Mouse (Mus musculus) cerebellum, adult 18-20 months (tissue): ENCODE results near the gene Zmynd10.

Source experiments
- DNase-seq, 2 experiments: peaks; one replicate each; pipeline ENCODE4 v3.0.0; 2021

Gene Zmynd10

GRCm38 (mm10) chr9:107547026-107547425 lies at the start of gene Zmynd10:
Gene Zmynd10, plus strand, starts transcription at chr9:107547298.
- DNase-seq: peak in 1 of 2 experiments; percentile 44

DNA sequence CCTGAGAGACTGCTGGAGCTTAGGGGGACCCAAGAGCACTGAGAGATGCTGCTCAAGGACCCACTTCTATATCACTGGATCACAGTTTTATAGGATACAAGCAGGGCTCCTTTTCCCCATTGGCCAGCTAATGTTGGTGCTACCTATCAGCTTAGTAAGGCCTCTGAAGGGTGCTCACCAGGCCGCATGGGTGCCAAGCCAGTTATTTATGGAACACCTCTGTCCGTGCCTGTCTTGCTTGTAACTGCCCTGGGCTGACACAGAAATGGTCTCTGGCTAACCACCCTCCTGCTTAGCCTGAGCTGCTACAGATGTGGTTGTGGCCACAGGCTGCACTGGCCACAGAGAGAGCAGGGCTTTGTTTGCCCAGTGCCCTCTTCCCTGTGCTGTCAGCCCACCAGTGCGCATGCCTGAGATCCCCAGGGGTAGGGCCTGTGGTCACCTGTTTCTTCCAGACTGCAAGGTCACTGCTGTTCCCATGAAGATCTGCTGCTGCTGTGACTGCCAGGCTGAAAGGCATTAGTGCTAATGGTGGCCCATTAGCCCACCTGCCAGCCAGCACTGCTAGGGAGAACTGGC lies 46.3 kb upstream of the Zmynd10 start:
- DNase-seq: no peak

- peak; percentile 76 to 81 for DNase-seq
Measured at GRCm38 (mm10) chr9:107502131-107502846, 44.8 kb upstream of the Zmynd10 start.

DNA sequence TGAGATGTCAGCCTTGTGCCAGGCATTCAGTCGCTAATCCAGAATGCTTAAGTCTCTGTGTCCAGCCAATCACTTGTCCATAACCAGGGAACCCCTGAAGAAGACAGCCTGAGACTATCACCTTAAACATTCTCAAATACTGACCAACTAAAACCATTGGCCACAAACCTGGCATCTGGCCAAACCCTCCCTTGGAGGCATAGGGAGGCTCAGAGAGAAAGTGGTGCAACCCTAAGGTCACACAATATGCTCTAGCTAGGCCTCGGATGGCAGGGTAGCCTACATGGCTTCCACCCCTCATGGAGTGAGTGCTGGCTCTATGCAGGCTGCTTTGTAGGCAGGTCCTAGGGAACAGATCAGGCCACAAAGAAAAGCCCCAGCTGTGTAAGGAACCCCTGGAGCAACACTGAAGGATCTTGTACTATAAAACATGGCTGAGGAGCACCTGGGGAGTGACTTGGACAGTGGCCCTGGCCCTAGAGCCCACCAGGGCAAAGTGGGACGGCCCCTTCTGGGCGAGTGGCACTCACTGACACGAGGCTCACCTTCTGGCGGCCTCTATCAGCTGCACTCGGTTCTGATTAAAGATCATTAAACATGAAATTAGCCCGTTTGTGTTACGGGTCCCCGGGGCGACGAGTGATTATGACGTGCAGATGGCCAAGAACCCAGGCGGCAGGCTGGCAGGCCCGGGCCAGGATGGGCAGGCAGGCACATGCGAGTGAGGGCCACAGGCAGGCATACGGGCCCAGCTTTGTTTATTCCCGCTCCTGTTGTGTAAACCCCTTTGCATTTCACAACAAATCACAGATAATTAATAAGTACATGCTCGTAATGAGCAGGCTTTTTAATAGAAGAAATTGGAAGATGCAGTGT lies 42.2 kb upstream of the Zmynd10 start:
- DNase-seq: peak; percentile 45 to 46

DNA sequence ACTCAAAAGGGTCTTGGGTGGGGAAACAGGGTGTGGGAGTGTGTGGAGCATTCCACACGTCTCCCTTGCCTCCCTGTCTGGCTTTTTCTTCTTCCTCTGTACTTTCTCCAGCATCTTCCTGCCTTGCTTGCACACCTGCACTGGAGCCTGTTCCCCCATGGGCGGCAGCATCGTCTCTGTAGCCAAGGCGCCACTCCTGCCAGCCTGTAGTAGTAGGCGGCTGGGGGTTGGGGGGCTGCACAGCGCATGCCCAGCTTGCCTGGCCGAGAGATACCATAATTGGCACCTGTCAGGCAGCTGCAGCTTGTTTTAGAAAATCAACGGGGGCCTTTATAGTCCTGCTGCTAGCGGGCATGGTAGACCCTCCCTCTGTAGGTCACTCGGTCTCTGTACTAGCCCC lies 38.8 kb upstream of the Zmynd10 start:
- DNase-seq: no peak

GRCm38 (mm10) chr9:107510384-107511100 lies 36.6 kb upstream of the Zmynd10 start:
- DNase-seq: no peak

GRCm38 (mm10) chr9:107511436-107511835 lies 35.7 kb upstream of the Zmynd10 start:
- DNase-seq: no peak

DNA sequence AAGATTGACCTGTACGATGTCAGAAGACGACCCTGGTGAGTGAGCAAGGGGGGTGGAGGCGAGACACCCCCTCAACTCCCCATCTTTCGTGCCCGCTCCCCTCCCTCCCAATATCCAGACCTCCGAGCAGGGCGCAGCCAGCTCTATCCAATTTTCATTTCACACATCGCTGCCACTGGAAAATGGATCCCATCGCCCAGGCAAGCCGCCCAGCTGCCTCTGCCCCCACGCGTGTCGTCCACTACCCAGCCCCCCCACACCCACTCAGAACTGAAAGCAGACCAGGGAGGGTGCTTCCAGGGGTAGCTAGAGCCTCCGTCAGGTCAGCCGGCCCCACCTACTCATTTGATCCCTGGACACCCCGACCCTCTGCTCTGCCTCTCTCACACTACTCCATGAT lies 34.8 kb upstream of the Zmynd10 start:
- no peak for DNase-seq

DNA sequence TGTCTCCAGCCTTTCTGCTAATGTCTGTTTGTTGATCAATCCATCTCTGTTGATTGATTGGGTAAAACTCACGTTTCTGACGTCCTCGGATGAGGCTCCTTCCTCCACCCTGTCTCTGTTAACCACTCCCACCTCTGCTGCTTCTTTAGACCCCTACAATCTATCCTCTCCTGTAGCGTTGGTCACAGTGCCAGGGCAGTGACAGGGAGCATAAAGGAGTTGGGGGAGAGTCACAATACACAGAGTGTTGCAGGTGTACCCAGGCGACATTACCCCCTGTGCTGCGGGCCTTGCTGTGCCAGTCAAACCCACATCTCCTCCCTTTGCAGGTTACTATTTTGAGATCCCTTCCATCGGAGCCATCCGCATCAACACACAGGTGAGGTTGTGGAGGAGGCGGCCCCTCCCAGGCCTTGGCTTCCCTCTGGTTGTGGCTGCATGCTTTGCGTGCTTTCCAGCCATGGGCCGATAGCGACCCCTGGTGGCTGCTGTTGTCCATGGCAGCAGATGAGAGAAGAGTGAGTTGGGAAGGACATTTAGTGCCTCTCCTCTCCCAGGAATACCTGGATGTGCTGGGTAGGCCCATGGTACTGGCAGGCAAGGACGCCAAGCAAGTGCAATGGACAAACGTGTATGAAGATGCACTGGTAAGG lies 32.7 kb upstream of the Zmynd10 start:
- DNase-seq: peak; percentile 88 to 94

DNA sequence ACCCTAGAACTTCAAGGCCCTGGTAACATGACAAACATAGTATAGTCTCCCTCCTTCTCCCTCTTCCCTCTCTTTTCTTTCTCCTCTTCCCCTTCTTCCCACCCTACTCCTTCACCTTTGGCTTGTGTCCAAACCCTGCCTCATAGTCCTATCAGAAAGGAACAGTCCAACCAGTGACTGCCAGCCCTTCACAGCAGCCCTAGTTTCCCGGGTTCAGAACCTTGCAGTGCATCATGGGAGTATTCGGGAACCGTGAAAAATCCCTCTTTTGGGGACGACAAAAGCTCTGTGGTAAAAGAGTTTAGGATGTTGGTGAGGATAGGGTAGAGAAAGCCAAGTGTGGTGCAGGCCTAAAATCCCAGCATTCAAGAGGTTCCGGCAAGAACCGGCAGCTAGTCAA lies 26.8 kb upstream of the Zmynd10 start:
- DNase-seq: no peak

DNA sequence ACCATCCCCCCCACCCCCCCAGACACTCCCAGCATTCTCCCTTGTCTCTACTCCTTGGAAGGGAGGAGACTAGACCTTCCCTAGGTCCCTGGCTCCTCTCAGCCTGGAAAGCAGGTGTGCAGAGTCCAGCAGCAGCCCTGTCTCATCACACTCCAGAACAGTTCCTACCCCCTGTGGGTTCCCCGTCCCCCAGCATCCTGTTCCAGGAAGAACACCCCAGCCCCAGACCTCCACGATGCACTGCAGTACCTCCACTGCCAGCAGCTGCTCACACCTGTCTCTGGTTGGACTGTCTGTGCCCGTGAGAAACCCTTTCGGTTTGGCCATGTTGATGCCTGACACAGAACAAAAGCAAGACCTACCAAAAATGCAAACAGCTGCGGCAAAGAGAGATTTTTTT lies 25.9 kb upstream of the Zmynd10 start:
- DNase-seq: no peak

- no peak for DNase-seq
Measured at GRCm38 (mm10) chr9:107521711-107522399, 25.2 kb upstream of the Zmynd10 start.

DNA sequence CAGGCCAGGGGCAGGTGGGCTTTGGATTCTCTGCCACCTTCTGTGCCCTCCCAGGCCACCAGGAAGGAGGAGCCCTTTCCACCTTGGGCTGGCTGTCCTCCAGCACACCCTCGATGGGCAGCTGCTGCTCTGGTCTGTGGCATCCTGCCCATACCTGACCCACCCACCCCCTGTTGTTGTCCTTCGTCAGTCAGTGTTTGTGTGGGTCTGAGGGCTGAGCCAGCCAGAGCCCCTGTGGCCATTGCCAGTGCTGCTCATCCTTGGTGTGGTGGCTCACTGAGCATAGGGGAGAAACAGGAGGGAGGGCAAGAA lies 24.7 kb upstream of the Zmynd10 start:
- DNase-seq: no peak

GRCm38 (mm10) chr9:107526198-107527026 lies 20.7 kb upstream of the Zmynd10 start:
- DNase-seq: no peak

DNA sequence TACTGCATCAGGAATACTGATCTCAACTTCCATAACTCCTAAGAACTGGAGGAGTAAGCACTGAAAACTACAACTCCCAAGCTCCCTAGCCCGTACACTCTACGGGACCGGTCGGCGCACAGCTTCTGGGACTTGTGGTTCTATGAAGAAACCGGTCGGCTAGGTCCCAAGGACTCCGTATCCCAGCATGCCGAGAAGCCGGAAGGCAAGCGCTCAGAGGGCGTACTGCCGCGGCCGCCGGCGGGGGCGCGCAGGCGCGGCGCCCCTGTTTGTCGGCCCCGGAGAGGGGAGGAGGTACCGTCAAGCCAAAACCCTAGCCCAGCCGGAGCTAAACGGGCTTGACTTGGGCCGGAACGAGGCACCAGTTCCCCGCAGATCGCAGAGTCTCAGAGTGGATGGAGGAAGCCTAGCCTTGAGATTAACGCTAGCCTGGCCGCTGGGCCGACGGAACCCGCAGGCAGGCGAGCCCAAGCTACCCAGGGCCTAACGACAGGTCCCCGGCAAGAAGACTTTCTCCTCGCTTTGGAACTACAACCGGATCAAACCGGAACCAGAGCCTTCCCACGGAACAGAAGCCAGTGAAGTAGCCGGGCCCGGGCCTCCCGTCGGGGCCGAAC lies 13.2 kb upstream of the Zmynd10 start, which contains the start of gene Tmem115:
Gene Tmem115, plus strand, starts transcription at position 155 of the 617 bp plus-strand sequence.
- DNase-seq: peak; percentile 90 to 97

GRCm38 (mm10) chr9:107534408-107535202 lies 12.5 kb upstream of the Zmynd10 start:
- DNase-seq: peak in 1 of 2 experiments; percentile 44

GRCm38 (mm10) chr9:107538231-107538630 lies 8.9 kb upstream of the Zmynd10 start:
- no peak for DNase-seq

DNA sequence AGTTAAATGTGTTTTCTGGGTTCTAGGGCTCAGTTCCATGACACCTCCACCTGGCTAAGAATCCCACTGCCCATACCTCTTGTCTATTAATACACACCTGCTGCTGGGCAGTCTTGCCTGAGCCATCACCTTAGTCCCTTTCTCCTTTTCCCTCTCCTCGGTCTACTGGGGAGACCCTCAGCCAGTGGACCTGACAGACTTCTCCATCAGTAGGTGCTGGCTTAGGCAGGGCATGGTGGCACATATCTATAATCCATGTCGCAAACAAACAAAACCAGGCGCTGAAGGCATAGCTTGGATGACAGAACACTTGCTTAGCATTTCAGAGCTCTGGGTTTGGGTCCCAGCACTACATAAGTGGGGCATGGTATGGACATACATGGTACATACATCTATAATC lies 8.4 kb upstream of the Zmynd10 start:
- no peak for DNase-seq

- no peak for DNase-seq
Measured at GRCm38 (mm10) chr9:107539940-107540339, 7.2 kb upstream of the Zmynd10 start.

DNA sequence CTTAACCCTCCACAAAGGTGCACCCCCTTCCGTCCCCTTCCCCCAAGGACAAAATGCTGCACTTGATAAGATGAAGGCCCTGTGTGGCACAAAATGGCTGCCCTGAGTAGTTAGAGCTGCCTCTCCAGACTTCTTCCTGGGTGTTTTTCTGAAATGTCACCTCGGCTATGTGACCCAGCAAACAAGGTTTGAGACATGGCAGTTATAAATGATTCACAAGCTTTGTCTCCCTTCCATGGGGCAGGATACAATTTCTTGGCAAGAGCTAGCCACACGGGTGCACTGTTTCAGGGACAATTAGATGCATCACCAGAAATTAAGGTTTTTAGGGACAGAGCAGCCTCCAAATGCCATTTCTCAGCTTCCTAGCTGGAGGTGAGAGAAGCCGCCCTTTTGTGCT lies 6.7 kb upstream of the Zmynd10 start:
- no peak for DNase-seq
